Comparison of ENCODE assay signal across 7 mouse cellular contexts in genomic region chr4:102760042-102760821, GRCm38 (mm10). TPM values are rescaled to one million over a fixed set of nuclear protein-coding genes. Genes with fewer than 3 reads are reported as not detected.
DNase-seq lines count a peak whose midpoint lies in the region; ATAC-seq and TF ChIP-seq lines count a peak whose summit lies in the region.

No protein-coding gene starts in this region.

- no peaks in the 10 kb centered on the region for H3K9me3 ChIP-seq in hindbrain, postnatal 0 days (ENCODE audit: low read length)

- peaks cover 11% of the 10 kb centered on the region for H3K4me1 ChIP-seq in hindbrain, postnatal 0 days (ENCODE audit: insufficient read depth, low read length)

- H3K27me3 ChIP-seq in hindbrain, postnatal 0 days (ENCODE audit: insufficient read depth, low read length): no peaks in the 10 kb centered on the region

- DNase-seq in adrenal gland, postnatal 10 days: peak; percentile 58
- peak; percentile 17 to 28 for DNase-seq in gastrocnemius, adult 8-10 months (ENCODE audit: low spot score in 2 of 2)
- DNase-seq in hindbrain, postnatal 0 days (ENCODE audit: low spot score): peak; percentile 96
- DNase-seq in left cerebral cortex, adult 2 months (ENCODE audit: extremely low spot score in 1 of 2, low spot score in 2 of 2): peak; percentile 87 to 89
- peak; percentile 74 for DNase-seq in lung, postnatal 36 days
- peak; percentile 96 to 98 for DNase-seq in right cerebral cortex, postnatal 10 days (ENCODE audit: low spot score in 2 of 2)

- intact Hi-C loops in left cerebral cortex, adult 2 months (cut with DNase I): loop anchor here (1.0 to 10.0 kb wide), 4 partner anchors 77 to 355 kb away; partner anchors contain the start of genes Mier1 and Wdr78

- H3K4me2 ChIP-seq in hindbrain, postnatal 0 days (ENCODE audit: low read depth, low read length): peak overlapping the region; percentile 81

- H3K27ac ChIP-seq in hindbrain, postnatal 0 days: peak overlapping the region; percentile 97
- peak overlapping the region; percentile 98 for H3K27ac ChIP-seq in left cerebral cortex, adult 2 months

- H3K36me3 ChIP-seq in hindbrain, postnatal 0 days (ENCODE audit: insufficient read depth, low read length): no peaks in the 10 kb centered on the region

- peak overlapping the region; percentile 71 for H3K9ac ChIP-seq in hindbrain, postnatal 0 days (replicated peaks; ENCODE audit: low read length)

- ATAC-seq in common myeloid progenitor, adult 5-6 weeks (replicated peaks; ENCODE audit: low read depth, poor library complexity, severe bottlenecking): peak; percentile 75
- peak; percentile 98 for ATAC-seq in hindbrain, postnatal 0 days

- 1% methylated on average over 25 of the region's 25 CpGs for WGBS in hindbrain, postnatal 0 days

- no peak for TF ChIP-seq CTCF in hindbrain, postnatal 0 days (IDR thresholded peaks at IDR 0.05; ENCODE audit: low read depth)
- TF ChIP-seq CTCF in left cerebral cortex, adult 2 months (IDR thresholded peaks at IDR 0.05): no peak

- H3K4me3 ChIP-seq in hindbrain, postnatal 0 days (ENCODE audit: low read length): peak overlapping the region; percentile 49
- peak overlapping the region; percentile 79 for H3K4me3 ChIP-seq in left cerebral cortex, adult 2 months

RNA-seq across cellular contexts. Expression of gene Sgip1, which starts 19.1 kb away (rescaled TPM):
- total RNA-seq in adrenal gland, postnatal 10 days (2021): 10 to 100 TPM in 1 of 2 experiments, 1 to 10 TPM in 1; 9.2 to 14.2 TPM
- 1.0 and 1.5 TPM in 2 replicates for total RNA-seq in common myeloid progenitor, adult 5-6 weeks (2017)
- total RNA-seq in gastrocnemius, adult 8-10 months (2022): 1 to 10 TPM in 3 of 4 experiments, under 1 TPM in 1; 0.77 to 2.9 (median 2.1) TPM
- 34.6 and 41.4 TPM in 2 replicates for total RNA-seq in hindbrain, postnatal 0 days (2014; rRNA removed)
- 60.8 and 62.0 TPM in 2 replicates for polyA plus RNA-seq in hindbrain, postnatal 0 days (2015; fragmentation: Nextera tagmentation; extraction: Ambion mirVana)
- total RNA-seq in left cerebral cortex, adult 2 months (2021): 100 to 1,000 TPM; 293 to 300 TPM

Comparison
In these comparisons a context has a peak if more than half of its experiments do, and no peak if none do; other contexts are left out.
1. Peak in every context shown above with its lines: DNase-seq, ATAC-seq, H3K4me3 ChIP-seq and H3K27ac ChIP-seq.
2. DNase-seq: peak in every context shown above with its lines; median percentile 97 in right cerebral cortex, postnatal 10 days; 96 in hindbrain, postnatal 0 days; 88 in left cerebral cortex, adult 2 months; 74 in lung, postnatal 36 days; 58 in adrenal gland, postnatal 10 days; 22 in gastrocnemius, adult 8-10 months.